Mouse (Mus musculus) ovary, adult 10 weeks (tissue): ENCODE measurements around the gene Olfr129. TPM values are rescaled to one million over a fixed set of nuclear protein-coding genes. Genes with fewer than 3 reads are reported as not detected.

Experiments used
- polyA plus RNA-seq: library from polyadenylated mRNA; stranded (reverse); fragments of 350-450 nt; fragmentation: Illumina TruSeq; extraction: RNeasy Lipid Tissue Mini Kit (QIAGEN cat#74804); gene quantifications from one replicate; pipeline ENCODE4 v1.2.3, GENCODE M21; 2014

The Olfr129 gene
- polyA plus RNA-seq = not detected

DNA sequence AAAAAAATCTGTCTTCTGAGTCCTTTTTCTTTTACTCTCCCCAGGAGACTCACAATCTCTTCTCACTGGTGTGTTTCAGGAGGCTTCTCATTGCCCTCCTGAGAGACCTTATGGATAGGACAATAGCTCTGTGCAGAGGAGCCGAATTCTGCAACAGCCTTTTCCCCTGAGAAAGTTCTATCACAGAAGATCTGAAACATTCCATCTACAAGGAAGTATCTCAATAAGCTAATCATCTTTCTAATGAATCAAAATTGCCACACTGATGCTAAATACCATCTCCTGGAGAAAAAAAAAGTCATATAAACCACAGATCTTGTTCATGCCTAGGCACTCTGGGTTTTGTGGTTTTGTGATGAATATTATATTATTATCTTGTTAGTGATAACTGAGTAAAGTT lies at the start of gene Olfr129:
TSS of gene Olfr129 (minus strand) at position 101 of the 400 bp plus-strand sequence.

DNA sequence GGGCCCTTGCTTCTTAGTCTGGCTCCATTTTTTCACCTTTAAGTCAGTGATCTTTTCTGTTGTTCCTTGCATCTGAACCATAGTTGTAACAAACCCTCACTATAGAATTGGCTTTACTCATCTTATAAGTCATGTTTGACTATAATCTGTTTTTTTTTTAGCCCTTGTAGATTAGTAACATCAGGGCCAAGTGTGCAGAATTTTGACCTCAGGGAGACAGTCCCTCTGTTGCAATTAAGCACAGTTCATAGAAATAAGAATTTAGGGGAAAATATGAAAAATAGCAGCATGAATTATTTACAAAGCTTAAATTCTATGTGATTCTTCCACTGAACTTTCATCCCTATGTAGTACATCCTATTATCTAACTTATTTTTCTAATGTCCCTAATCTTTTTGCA lies 28.7 kb upstream of the Olfr129 start, which contains the start of gene Olfr131:
TSS of gene Olfr131 (minus strand) at position 101 of the 400 bp plus-strand sequence.

DNA sequence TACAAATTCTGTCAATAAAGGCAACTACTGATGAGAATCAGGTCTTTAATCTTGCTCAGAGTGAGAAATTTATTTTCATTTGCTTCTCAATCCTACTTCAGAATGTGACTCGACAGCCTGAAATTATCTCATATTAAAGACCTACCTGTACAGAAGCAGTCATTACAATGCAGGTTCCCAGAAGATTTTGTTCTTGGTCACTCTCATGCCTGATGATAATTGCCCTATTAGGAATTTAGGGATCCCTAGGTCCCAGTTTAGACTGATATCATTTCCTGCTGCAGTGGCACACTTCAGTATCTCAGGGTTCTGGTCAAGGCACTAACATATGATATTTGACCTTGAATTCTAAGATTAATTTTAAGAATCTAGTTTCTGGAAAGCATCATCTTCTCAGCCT lies 3.7 kb upstream of the Olfr129 start, which contains the start of gene Olfr130:
TSS of gene Olfr130 (plus strand) at position 301 of the 400 bp plus-strand sequence.

Other genes with a start within 250 kb of the Olfr129 start
- gene Olfr125, start 227.1 kb downstream of the Olfr129 start, polyA plus RNA-seq = not detected
- not detected for gene Olfr126, start 212.6 kb downstream of the Olfr129 start, polyA plus RNA-seq
- not detected for gene Olfr127, start 159.6 kb downstream of the Olfr129 start, polyA plus RNA-seq
- gene Olfr128, start 139.5 kb downstream of the Olfr129 start, polyA plus RNA-seq = not detected
- not detected for gene Olfr761, start 107.0 kb downstream of the Olfr129 start, polyA plus RNA-seq
- not detected for gene Olfr130, start 3.8 kb upstream of the Olfr129 start, polyA plus RNA-seq
- gene Olfr131, start 28.6 kb upstream of the Olfr129 start, polyA plus RNA-seq = not detected
- gene Olfr132, start 74.4 kb upstream of the Olfr129 start, polyA plus RNA-seq = not detected
- gene Olfr133, start 85.2 kb upstream of the Olfr129 start, polyA plus RNA-seq = not detected
- not detected for gene Olfr134, start 111.3 kb upstream of the Olfr129 start, polyA plus RNA-seq
- gene Olfr135, start 144.3 kb upstream of the Olfr129 start, polyA plus RNA-seq = not detected
- gene Olfr138, start 201.0 kb upstream of the Olfr129 start, polyA plus RNA-seq = not detected
- gene Olfr137, start 247.5 kb upstream of the Olfr129 start, polyA plus RNA-seq = not detected